Mouse (Mus musculus): Measurements from ENCODE around the gene Ecm1.

DNA sequence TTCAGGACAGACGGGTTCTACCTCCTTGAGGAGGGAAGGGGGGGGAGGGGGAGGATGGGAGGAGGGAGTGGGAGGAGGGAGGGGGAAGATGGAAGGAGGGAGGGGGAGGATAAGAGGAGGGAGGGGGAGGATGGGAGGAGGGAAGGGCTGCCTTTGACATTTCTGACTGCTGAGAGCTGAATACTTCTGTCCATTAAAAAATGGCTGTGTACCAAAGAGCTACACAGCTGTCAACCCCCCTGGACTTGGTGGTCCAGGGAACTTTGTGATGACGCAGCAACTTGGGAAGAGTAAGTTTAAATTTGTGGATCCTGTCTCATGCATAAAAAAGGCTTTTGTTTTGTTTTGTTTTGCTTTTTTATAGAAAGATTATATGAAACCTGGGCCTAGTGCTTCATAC is 49.4 kb downstream of the Ecm1 start:
- TF ChIP-seq CTCF (IDR thresholded peaks at IDR 0.05) (no peak), EP300 (IDR thresholded peaks at IDR 0.05) (no peak)

All from lung, postnatal 0 days (tissue).